Mouse (Mus musculus): ENCODE measurements around the gene Tmem232. TPM values are rescaled to one million over a fixed set of nuclear protein-coding genes. Genes with fewer than 3 reads are reported as not detected.

Tmem232 gene
- polyA plus RNA-seq (2014; fragmentation: Nextera tagmentation; extraction: Ambion mirVana), result 0.12 TPM in 1 of 2 replicates, not detected in the other

DNA sequence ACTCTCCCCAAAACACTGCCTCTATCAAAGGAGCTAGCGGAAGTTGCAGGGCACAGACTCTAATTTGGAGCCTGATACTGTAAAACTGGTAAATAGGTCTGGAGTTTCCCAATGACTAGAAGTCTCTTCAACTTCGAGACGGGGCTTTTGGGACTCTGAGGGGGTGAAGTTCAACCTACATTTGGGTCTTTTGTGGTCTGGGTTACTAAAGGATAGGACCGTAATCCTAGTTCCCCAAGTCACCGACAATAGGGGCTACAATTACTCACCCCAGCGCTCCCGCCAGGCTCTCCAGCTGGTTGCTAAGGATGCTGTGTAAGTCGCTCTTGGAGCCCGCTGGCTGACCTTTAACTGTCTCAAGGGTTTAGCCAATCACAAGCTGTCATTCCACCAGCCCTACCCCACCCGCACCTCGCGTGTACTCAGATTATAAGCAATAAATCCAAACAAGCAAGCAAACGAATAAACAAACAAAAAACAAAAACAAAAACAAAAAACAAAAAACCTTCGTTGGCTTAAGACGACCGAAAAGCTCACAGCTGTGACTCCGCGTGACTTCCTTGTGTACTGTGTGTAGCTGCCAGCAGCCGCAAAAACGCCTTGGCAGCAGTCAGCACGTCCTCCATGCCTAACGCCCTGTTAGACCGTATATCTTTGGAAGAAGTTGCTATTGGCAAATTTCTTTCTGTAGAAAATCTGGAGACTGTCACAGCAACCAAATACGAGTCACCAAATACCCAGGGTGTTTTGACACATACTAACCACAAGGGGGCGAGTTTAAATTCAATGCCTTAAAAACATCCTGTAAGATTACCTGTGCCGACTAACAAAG, at the start of gene Tmem232:
Gene Tmem232, minus strand, starts transcription at position 342 of the 832 bp plus-strand sequence.
- Histone ChIP-seq H3K36me3 (ENCODE audit: insufficient read depth) (no peaks in the 10 kb centered on the region), H3K9ac (no peak within 1 kb of the TSS; the same call in 1 of the 2 replicates), H3K4me2 (peak within 1 kb of the TSS; percentile 62), H3K4me3 (ENCODE audit: low read depth, low read length) (peak within 1 kb of the TSS; percentile 25), H3K9me3 (ENCODE audit: low read depth, low read length) (no peaks in the 10 kb centered on the region), H3K27ac (ENCODE audit: low read depth) (no peak within 1 kb of the TSS), H3K27me3 (ENCODE audit: insufficient read depth, low read length) (no peaks in the 10 kb centered on the region), H3K4me1 (ENCODE audit: insufficient read depth) (no peaks in the 10 kb centered on the region)
- peak; percentile 82 for DNase-seq
- WGBS, result 14% methylated on average over 26 of the region's 26 CpGs
- TF ChIP-seq CTCF (IDR thresholded peaks at IDR 0.05; ENCODE audit: low read depth), result peak; percentile 71
- ATAC-seq (ENCODE audit: insufficient read depth), result peak; percentile 95

DNA sequence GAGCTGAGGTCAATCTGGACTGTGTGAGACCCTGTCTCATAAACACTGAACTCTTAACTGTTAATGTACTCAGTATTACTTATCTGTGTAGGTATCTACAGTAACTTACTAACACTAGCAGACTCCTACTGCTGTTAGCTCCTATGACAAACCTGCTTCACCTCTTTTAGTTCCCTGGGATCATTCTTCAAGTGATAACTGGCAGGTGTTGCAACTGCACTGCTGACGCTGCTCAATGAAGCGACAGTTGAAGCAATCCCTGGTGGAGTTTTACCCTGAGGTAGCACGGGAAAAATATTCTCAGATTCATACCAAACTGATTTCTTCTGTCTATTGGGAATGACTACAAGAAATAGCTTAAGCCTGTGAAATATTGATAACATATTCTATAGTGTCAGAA, 46.3 kb upstream of the Tmem232 start:
- Histone ChIP-seq H3K9ac (no peak overlapping the region), H3K27ac (ENCODE audit: low read depth) (no peak overlapping the region), H3K4me3 (ENCODE audit: low read depth, low read length) (no peak overlapping the region), H3K27me3 (ENCODE audit: insufficient read depth, low read length) (no peaks in the 10 kb centered on the region), H3K36me3 (ENCODE audit: insufficient read depth) (peaks cover 23% of the 10 kb centered on the region), H3K9me3 (ENCODE audit: low read depth, low read length) (no peaks in the 10 kb centered on the region), H3K4me2 (no peak overlapping the region), H3K4me1 (ENCODE audit: insufficient read depth) (no peaks in the 10 kb centered on the region)
- no peak for TF ChIP-seq CTCF (IDR thresholded peaks at IDR 0.05; ENCODE audit: low read depth)
- no peak for DNase-seq
- WGBS, result 87% methylated on average over 3 of the region's 3 CpGs
- ATAC-seq (ENCODE audit: insufficient read depth), result no peak

DNA sequence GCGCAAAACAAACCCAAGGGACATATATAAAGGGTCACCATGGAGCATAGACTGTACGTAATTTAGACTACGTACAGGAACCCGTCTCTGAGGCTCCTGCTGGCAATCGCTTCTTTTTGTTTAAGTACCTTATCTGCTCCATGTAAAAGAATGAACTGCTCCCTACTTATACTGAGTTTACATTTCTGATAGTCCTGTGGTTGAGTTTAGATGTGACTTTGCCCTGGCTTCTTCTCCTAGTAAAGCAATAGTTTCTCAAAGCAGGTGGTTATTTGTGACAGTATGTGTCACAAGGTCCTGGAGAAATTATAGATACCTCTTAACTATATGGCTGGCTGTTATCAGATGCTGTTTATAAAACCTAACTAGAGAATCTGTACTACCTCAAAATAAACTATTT, 40.9 kb upstream of the Tmem232 start:
- H3K36me3 ChIP-seq (ENCODE audit: insufficient read depth), result peaks cover 38% of the 10 kb centered on the region
- ATAC-seq (ENCODE audit: insufficient read depth) (no peak), DNase-seq (no peak)
- H3K4me1 ChIP-seq (ENCODE audit: insufficient read depth), result no peaks in the 10 kb centered on the region
- no peaks in the 10 kb centered on the region for H3K9me3 ChIP-seq (ENCODE audit: low read depth, low read length)
- no peaks in the 10 kb centered on the region for H3K27me3 ChIP-seq (ENCODE audit: insufficient read depth, low read length)
- no peak overlapping the region for H3K4me2 ChIP-seq
- 83% methylated on average over 5 of the region's 5 CpGs for WGBS
- H3K27ac ChIP-seq (ENCODE audit: low read depth), result no peak overlapping the region
- no peak overlapping the region for H3K9ac ChIP-seq
- no peak overlapping the region for H3K4me3 ChIP-seq (ENCODE audit: low read depth, low read length)
- no peak for TF ChIP-seq CTCF (IDR thresholded peaks at IDR 0.05; ENCODE audit: low read depth)

DNA sequence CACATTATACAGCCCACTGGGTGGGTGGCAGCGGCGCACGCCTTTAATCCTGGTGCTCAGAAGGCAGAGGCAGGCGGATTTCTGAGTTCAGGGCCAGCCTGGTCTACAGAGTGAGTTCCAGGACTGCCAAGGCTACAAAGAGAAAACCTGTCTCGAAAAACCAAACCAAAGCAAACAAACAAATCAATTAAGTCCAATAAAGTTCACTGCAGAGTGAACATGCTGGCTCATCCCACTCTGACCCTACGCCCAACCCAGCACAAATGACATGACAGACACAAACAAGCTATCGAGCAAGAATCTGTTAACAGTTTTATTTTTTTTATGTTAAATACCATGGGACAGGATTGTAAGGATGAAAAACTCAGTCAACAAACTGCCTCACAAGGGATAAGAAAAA, 39.2 kb upstream of the Tmem232 start:
- Histone ChIP-seq H3K4me2 (no peak overlapping the region), H3K9me3 (ENCODE audit: low read depth, low read length) (no peaks in the 10 kb centered on the region), H3K36me3 (ENCODE audit: insufficient read depth) (peaks cover 38% of the 10 kb centered on the region), H3K27ac (ENCODE audit: low read depth) (no peak overlapping the region), H3K4me3 (ENCODE audit: low read depth, low read length) (no peak overlapping the region), H3K9ac (no peak overlapping the region), H3K27me3 (ENCODE audit: insufficient read depth, low read length) (no peaks in the 10 kb centered on the region), H3K4me1 (ENCODE audit: insufficient read depth) (no peaks in the 10 kb centered on the region)
- DNase-seq (no peak), ATAC-seq (ENCODE audit: insufficient read depth) (no peak)
- WGBS, result 96% methylated on average over 7 of the region's 7 CpGs
- no peak for TF ChIP-seq CTCF (IDR thresholded peaks at IDR 0.05; ENCODE audit: low read depth)

DNA sequence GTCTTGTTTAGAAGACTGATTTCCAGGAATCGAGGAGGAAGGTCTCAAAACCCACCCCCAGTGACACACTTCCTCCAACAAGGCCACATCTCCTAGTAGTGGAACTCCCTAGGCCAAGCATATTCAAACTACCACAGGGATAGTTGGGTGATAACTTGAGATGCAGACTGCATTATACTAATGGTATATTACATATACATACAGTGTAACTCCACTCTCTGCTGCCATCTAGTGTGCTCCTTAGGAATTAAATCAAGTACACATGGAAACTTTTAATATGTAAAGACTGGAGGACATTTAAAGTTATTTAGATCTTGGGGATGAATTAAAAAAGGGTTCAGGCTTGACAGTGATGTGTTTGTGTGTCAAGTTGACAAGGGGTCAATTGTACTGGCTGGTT, 34.8 kb upstream of the Tmem232 start:
- ATAC-seq (ENCODE audit: insufficient read depth), result peak; percentile 59; the same call in 1 of the 2 replicates

DNA sequence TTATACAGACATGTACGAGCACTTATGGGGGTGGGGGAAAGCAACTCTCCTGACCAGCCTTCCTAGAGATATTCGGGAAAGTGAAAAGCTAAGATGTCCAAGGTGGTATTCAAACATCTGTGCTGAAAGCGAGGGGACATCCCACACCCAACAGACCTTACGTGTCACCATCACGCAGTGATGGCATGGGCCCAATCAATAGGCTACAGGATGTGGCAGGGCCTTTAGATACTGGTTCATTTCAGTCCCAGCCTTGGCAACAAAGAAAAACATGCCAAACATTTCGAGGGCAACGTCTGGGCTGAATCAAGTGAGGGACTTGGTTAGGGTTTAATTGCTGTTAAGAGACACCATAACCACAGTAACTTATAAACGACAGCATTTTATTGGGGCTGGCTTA, 34.3 kb upstream of the Tmem232 start:
- ATAC-seq (ENCODE audit: insufficient read depth) (no peak), DNase-seq (no peak)
- WGBS, result 82% methylated on average over 8 of the region's 8 CpGs
- no peak for TF ChIP-seq CTCF (IDR thresholded peaks at IDR 0.05; ENCODE audit: low read depth)
- no peaks in the 10 kb centered on the region for H3K4me1 ChIP-seq (ENCODE audit: insufficient read depth)
- H3K27ac ChIP-seq (ENCODE audit: low read depth), result no peak overlapping the region
- H3K9ac ChIP-seq, result no peak overlapping the region
- no peak overlapping the region for H3K4me3 ChIP-seq (ENCODE audit: low read depth, low read length)
- H3K27me3 ChIP-seq (ENCODE audit: insufficient read depth, low read length), result no peaks in the 10 kb centered on the region
- H3K9me3 ChIP-seq (ENCODE audit: low read depth, low read length), result no peaks in the 10 kb centered on the region
- H3K36me3 ChIP-seq (ENCODE audit: insufficient read depth), result peaks cover 16% of the 10 kb centered on the region
- H3K4me2 ChIP-seq, result no peak overlapping the region

More for the DNA sequence above, 34.8 kb upstream of the Tmem232 start:
- no peak overlapping the region for H3K27ac ChIP-seq (ENCODE audit: low read depth)
- H3K4me2 ChIP-seq, result no peak overlapping the region
- H3K9ac ChIP-seq, result no peak overlapping the region
- no peaks in the 10 kb centered on the region for H3K9me3 ChIP-seq (ENCODE audit: low read depth, low read length)
- peak; percentile 85 for DNase-seq
- H3K4me1 ChIP-seq (ENCODE audit: insufficient read depth), result no peaks in the 10 kb centered on the region
- peaks cover 20% of the 10 kb centered on the region for H3K36me3 ChIP-seq (ENCODE audit: insufficient read depth)
- peak; percentile 69 for TF ChIP-seq CTCF (IDR thresholded peaks at IDR 0.05; ENCODE audit: low read depth)
- no peak overlapping the region for H3K4me3 ChIP-seq (ENCODE audit: low read depth, low read length)
- H3K27me3 ChIP-seq (ENCODE audit: insufficient read depth, low read length), result no peaks in the 10 kb centered on the region
- WGBS, result 74% methylated on average over 1 of the region's 1 CpGs

DNA sequence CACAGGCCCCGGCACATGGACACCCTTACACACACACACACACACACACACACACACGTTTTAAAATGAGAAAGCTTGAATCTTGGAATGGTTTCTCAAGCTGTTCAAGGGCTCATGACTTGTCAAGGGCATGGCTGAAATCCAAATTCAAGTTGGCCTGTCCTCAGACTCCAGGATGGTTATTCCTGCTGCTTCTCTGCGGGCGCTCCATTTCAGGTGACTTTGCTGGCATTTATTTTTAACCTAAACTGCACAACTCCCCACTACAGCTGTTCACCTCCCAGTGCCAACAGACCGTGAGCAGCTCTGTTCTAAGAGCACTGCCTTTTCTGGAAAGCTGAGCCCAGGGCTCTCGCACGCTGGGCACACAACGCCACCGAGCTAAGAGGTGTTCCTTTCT, 31.3 kb upstream of the Tmem232 start:
- Histone ChIP-seq H3K9me3 (ENCODE audit: low read depth, low read length) (no peaks in the 10 kb centered on the region), H3K9ac (no peak overlapping the region), H3K36me3 (ENCODE audit: insufficient read depth) (no peaks in the 10 kb centered on the region; the same call in 1 of the 2 replicates), H3K4me2 (no peak overlapping the region), H3K27ac (ENCODE audit: low read depth) (no peak overlapping the region), H3K4me3 (ENCODE audit: low read depth, low read length) (no peak overlapping the region), H3K4me1 (ENCODE audit: insufficient read depth) (no peaks in the 10 kb centered on the region), H3K27me3 (ENCODE audit: insufficient read depth, low read length) (no peaks in the 10 kb centered on the region)
- no peak for TF ChIP-seq CTCF (IDR thresholded peaks at IDR 0.05; ENCODE audit: low read depth)
- 81% methylated on average over 9 of the region's 9 CpGs for whole genome bisulfite sequencing
- DNase-seq (no peak), ATAC-seq (ENCODE audit: insufficient read depth) (no peak)
